Mouse (Mus musculus): ENCODE measurements around the gene Bud31. TPM values are rescaled to one million over a fixed set of nuclear protein-coding genes. Genes with fewer than 3 reads are reported as not detected.
"Not testable (repeated sequence)": the region's sequence is repeated elsewhere in the genome, so short reads cannot be mapped to it uniquely, and the experiment has no call there.

Bud31 gene
- polyA plus RNA-seq, 1 experiment from 2014 or later: 172 TPM

DNA sequence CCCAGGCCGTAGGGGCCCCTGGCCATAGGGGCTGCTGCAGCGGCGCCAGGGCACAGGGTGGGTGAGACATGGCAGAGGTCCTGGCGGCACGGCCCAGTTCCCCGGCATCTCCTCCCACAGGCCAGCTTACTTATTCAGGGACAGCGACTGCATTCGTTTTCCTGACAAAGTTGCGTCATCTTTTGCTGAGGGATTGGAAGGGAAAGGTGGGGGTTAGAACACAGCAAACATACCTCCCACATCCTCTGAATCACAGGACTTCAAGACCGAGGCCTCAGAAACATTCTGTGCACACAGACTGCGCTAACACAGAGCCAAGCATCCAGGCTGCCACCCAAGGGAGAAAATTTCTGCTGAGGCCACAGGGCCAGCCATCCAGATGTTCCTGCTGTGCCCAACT is 10.0 kb upstream of the Bud31 start:
- peaks cover 76% of the 10 kb centered on the region for H3K36me3 ChIP-seq
- no peak overlapping the region for H3K4me2 ChIP-seq
- H3K9ac ChIP-seq: no peak overlapping the region
- no peak overlapping the region for H3K4me3 ChIP-seq
- H3K4me1 ChIP-seq (replicated peaks): no peaks in the 10 kb centered on the region
- H3K27ac ChIP-seq (replicated peaks): no peak overlapping the region
- no peaks in the 10 kb centered on the region for H3K27me3 ChIP-seq
- ATAC-seq (ENCODE audit: low FRiP score, low read depth): no peak
- no peaks in the 10 kb centered on the region for H3K9me3 ChIP-seq
- WGBS: 90% methylated on average over 11 of the region's 11 CpGs

DNA sequence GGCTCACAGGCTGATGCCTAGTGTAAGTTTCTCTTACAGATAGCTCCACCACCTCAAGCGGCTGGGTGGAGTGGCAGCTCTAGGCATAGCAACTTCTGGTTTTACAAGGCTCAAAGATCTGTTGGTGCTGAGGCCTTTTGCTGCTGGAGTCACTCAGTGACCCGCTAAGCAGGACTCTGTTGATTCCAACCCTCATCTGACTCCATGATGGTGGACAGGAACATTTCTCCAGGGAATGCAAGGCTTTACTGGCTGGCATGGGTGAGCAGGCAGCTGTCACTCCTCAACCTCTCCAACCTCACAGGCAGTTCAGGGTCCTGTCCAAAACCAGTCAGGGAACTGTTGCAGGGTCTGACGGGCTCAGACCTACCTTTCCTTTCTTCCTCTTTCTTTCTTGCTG is 9.2 kb upstream of the Bud31 start:
- Histone ChIP-seq H3K4me3 (no peak overlapping the region), H3K4me2 (no peak overlapping the region), H3K9ac (no peak overlapping the region), H3K27ac (replicated peaks) (no peak overlapping the region), H3K4me1 (replicated peaks) (no peaks in the 10 kb centered on the region), H3K36me3 (peaks cover 78% of the 10 kb centered on the region), H3K27me3 (no peaks in the 10 kb centered on the region), H3K9me3 (no peaks in the 10 kb centered on the region)
- 96% methylated on average over 3 of the region's 3 CpGs for WGBS
- ATAC-seq (ENCODE audit: low FRiP score, low read depth): no peak

DNA sequence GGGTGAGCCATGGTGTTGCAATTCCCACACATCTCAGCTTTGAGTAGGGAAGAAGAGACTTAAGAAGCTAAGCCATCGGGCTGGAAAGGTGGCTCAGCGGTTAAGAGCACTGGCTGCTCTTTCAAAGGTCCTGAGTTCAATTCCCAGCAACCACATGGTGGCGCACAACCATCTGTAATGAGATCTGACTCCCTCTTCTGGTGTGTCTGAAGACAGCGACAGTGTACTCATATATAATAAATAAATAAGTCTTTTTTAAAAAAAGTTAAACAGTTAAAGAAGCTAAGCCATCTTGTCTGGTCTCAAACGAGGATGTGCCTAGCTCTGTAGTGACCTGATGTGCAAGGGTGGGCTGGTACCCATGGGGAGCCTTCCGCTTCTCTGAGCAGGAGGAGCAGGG is 6.9 kb upstream of the Bud31 start:
- not testable (repeated sequence) for H3K4me2 ChIP-seq; H3K4me3 ChIP-seq; H3K27ac ChIP-seq (replicated peaks); H3K4me1 ChIP-seq (replicated peaks); H3K9me3 ChIP-seq; ATAC-seq (ENCODE audit: low FRiP score, low read depth); H3K9ac ChIP-seq; H3K27me3 ChIP-seq
- WGBS: 90% methylated on average over 6 of the region's 6 CpGs
- H3K36me3 ChIP-seq: peaks cover 71% of the 10 kb centered on the region

DNA sequence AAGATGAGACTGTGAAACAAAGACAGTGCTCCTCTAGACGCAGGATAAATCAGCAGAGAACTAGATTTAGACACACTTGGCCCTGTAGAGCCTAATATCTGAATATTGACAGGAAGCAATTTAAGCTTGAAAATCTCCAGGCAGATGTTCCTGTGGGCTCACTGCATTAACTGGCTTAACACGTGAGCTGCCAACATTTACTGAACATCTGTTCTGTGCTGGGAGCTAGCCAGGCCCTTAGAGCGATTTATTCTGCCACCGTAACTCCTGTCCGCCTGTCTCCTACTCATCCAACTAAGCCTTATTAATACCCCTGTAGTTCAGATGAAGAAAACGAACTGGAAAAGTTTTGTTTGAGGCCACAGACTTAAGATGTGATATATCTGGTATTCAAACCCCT is 1.3 kb upstream of the Bud31 start:
- 16% methylated on average over 6 of the region's 6 CpGs for WGBS
- Histone ChIP-seq H3K36me3 (peaks cover 43% of the 10 kb centered on the region), H3K4me2 (peak overlapping the region; percentile 92), H3K9ac (peak overlapping the region; percentile 80), H3K4me1 (replicated peaks) (peaks cover 30% of the 10 kb centered on the region), H3K9me3 (no peaks in the 10 kb centered on the region), H3K27ac (replicated peaks) (peak overlapping the region; percentile 96; the same call in 1 of the 2 replicates), H3K4me3 (peak overlapping the region; percentile 79), H3K27me3 (no peaks in the 10 kb centered on the region)
- ATAC-seq (ENCODE audit: low FRiP score, low read depth): no peak

DNA sequence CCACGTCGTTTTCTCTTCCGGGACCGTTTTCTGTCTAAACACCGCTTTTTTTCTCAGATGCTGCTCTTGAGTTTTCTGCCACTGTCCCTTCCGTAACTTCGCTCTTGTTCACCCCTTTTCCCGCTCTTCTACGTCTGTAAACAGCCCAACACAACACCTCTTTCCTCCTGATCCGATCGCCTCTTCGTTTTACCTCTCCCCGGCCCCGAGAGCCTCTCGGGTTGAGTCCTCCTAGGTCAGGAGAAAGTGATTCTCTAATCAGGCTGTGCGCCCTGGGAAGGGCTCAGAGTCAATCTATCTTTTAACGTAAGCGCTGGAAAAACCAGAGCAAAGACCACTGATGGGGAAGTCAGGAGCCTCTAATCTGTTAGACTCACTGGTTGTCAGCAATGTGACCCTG is 449 bp downstream of the Bud31 start:
- Histone ChIP-seq H3K9ac (peak overlapping the region; percentile 80), H3K36me3 (peaks cover 43% of the 10 kb centered on the region), H3K4me3 (peak overlapping the region; percentile 79), H3K4me2 (peak overlapping the region; percentile 92), H3K9me3 (no peaks in the 10 kb centered on the region), H3K27ac (replicated peaks) (peak overlapping the region; percentile 96), H3K4me1 (replicated peaks) (peaks cover 30% of the 10 kb centered on the region), H3K27me3 (no peaks in the 10 kb centered on the region)
- WGBS: 1% methylated on average over 18 of the region's 18 CpGs
- no peak for ATAC-seq (ENCODE audit: low FRiP score, low read depth)

DNA sequence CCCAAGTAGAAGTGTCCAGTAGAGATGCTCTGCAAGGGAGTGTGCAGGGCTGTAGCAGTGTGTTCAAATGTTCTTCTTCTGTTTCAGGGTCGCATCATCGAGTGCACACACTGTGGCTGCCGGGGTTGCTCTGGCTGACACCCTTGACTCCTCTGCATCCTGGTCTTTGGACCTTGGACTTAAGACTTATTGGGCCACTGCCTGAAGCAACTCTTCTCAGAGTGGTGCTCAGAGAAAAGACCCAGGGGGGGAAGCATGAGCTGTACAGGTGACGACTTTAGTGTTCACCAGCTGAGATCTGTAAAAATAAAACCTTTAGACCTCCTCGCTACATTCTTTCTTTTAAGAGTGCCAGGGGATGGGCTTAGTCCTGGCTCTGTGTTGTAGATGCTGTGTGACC is 7.6 kb downstream of the Bud31 start:
- Histone ChIP-seq H3K27ac (replicated peaks) (no peak overlapping the region), H3K36me3 (peaks cover 93% of the 10 kb centered on the region), H3K27me3 (no peaks in the 10 kb centered on the region), H3K4me1 (replicated peaks) (no peaks in the 10 kb centered on the region), H3K9me3 (no peaks in the 10 kb centered on the region), H3K4me3 (no peak overlapping the region), H3K4me2 (no peak overlapping the region), H3K9ac (no peak overlapping the region)
- 91% methylated on average over 5 of the region's 5 CpGs for WGBS
- no peak for ATAC-seq (ENCODE audit: low FRiP score, low read depth)

DNA sequence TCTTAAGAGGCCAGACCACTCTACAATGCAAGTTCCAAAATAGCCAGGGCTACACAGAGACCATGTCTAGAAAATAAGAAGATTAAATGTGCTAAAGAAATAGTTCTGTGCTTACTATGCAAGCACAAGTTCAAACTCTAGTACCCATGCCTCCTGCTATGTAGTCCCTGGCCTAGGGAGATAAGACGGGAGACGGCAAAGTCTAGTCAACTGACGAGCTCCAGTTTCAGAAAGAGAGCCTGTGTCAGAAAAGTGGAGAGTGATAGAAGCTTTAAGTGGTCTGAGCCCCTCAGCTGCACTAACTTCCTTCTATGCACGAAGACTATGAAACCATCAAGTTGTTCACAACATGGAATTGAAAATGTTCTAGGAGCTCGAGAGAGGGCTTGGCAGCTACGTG is 9.1 kb downstream of the Bud31 start:
- peaks cover 93% of the 10 kb centered on the region for H3K36me3 ChIP-seq
- H3K4me2 ChIP-seq: no peak overlapping the region
- WGBS: 94% methylated on average over 6 of the region's 6 CpGs
- H3K27ac ChIP-seq (replicated peaks): no peak overlapping the region
- no peak for ATAC-seq (ENCODE audit: low FRiP score, low read depth)
- no peaks in the 10 kb centered on the region for H3K4me1 ChIP-seq (replicated peaks)
- no peak overlapping the region for H3K4me3 ChIP-seq
- H3K27me3 ChIP-seq: no peaks in the 10 kb centered on the region
- no peak overlapping the region for H3K9ac ChIP-seq
- H3K9me3 ChIP-seq: no peaks in the 10 kb centered on the region

DNA sequence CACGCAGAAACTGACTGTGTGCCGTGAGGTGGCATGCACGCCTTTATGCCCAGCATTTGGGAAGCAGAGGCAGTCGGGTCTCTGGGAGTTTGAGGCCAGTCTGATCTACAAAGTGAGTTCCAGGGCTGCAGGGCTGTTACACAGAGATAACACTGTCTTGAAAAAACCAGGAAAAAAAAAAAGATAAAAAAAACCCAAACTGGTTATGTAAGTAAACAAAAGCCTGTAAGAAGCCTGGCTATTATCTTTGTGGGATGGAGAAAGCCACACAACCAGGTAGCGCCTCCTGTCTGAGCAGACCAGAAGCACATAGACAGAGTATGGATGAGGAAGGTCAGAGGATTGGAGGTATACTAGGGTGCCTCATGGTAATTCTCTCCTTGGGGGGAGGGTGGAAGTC is 12.5 kb downstream of the Bud31 start:
- WGBS: 92% methylated on average over 5 of the region's 5 CpGs
- ATAC-seq (ENCODE audit: low FRiP score, low read depth): no peak

DNA sequence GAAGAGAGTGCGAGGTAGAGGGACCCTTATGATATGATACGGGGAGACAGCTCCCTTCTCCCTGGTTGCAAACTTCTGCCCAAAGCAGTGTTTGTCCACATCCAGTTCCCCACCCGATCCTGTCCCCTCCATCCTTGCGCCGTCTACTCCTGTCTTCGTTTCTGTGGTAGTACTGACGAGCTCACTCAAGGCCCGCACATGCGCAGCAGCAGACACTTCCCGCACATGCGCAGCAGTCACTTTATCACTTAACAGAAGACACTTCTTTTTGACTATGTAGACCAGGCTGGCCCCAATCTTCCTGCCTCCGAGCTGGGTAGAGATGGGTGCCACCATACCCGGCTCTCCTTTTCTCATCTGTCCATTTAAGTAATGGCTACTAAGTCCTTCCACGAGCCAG is 21.2 kb downstream of the Bud31 start:
- Histone ChIP-seq H3K27me3 (no peaks in the 10 kb centered on the region), H3K27ac (replicated peaks) (no peak overlapping the region), H3K9me3 (no peaks in the 10 kb centered on the region), H3K4me2 (no peak overlapping the region), H3K36me3 (peaks cover 55% of the 10 kb centered on the region), H3K9ac (no peak overlapping the region), H3K4me3 (no peak overlapping the region), H3K4me1 (replicated peaks) (peaks cover 8% of the 10 kb centered on the region)
- ATAC-seq (ENCODE audit: low FRiP score, low read depth): no peak
- 96% methylated on average over 14 of the region's 14 CpGs for WGBS

More for the DNA sequence above, 12.5 kb downstream of the Bud31 start:
- H3K36me3 ChIP-seq: peaks cover 87% of the 10 kb centered on the region
- H3K27me3 ChIP-seq: no peaks in the 10 kb centered on the region
- no peaks in the 10 kb centered on the region for H3K4me1 ChIP-seq (replicated peaks)
- no peak overlapping the region for H3K4me2 ChIP-seq
- no peak overlapping the region for H3K4me3 ChIP-seq
- no peak overlapping the region for H3K9ac ChIP-seq
- H3K27ac ChIP-seq (replicated peaks): no peak overlapping the region
- H3K9me3 ChIP-seq: no peaks in the 10 kb centered on the region

DNA sequence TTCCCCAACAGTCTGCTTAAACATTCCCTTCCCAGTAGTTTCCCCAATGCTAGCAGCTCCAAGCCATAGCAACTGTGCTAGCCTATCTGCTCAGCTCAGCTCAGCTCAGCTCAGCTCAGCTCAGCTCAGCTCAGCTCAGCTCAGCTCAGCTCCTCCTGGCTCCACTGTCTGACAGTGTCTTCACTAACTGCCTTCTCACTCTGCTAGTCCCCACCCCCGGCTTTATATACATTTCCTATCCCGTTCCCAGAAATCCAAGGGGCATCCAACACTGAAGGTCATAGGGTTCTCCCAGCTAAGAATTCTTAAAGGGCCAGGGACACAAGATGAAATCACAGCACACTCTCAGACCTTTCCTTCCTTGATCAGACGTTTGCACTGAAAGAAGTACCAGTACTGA is 24.5 kb downstream of the Bud31 start:
- WGBS: 72% methylated on average over 3 of the region's 3 CpGs

DNA sequence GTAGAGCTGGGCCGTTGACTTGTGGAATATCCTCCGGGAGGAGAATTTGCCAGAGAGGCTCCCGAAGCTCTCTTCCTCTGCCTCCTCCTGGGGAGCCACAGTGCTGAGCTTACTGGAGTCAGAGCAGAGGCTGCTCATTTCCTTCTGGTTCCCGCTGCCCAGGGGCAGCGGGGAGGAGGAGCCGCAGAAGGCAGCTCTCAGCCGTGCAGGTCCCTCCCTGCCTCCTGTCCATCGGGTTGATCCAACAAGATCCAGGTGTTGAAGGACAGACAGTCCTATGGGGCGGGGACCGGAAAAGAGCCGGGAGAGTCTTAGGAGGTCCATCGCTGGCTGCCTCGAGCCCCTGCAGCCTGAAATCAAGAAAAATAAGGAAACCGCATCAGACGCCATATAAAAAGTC is 25.0 kb downstream of the Bud31 start:
- no peak overlapping the region for H3K4me3 ChIP-seq
- H3K9ac ChIP-seq: no peak overlapping the region
- no peaks in the 10 kb centered on the region for H3K27me3 ChIP-seq
- H3K9me3 ChIP-seq: no peaks in the 10 kb centered on the region
- peaks cover 25% of the 10 kb centered on the region for H3K36me3 ChIP-seq
- no peak overlapping the region for H3K4me2 ChIP-seq
- 89% methylated on average over 15 of the region's 15 CpGs for WGBS
- H3K4me1 ChIP-seq (replicated peaks): peaks cover 25% of the 10 kb centered on the region
- ATAC-seq (ENCODE audit: low FRiP score, low read depth): no peak
- H3K27ac ChIP-seq (replicated peaks): no peak overlapping the region

More for the DNA sequence above, 24.5 kb downstream of the Bud31 start:
- Histone ChIP-seq H3K9ac (no peak overlapping the region), H3K27ac (replicated peaks) (no peak overlapping the region), H3K36me3 (peaks cover 27% of the 10 kb centered on the region), H3K27me3 (no peaks in the 10 kb centered on the region), H3K4me2 (no peak overlapping the region), H3K9me3 (no peaks in the 10 kb centered on the region), H3K4me1 (replicated peaks) (peaks cover 25% of the 10 kb centered on the region), H3K4me3 (no peak overlapping the region)
- no peak for ATAC-seq (ENCODE audit: low FRiP score, low read depth)

DNA sequence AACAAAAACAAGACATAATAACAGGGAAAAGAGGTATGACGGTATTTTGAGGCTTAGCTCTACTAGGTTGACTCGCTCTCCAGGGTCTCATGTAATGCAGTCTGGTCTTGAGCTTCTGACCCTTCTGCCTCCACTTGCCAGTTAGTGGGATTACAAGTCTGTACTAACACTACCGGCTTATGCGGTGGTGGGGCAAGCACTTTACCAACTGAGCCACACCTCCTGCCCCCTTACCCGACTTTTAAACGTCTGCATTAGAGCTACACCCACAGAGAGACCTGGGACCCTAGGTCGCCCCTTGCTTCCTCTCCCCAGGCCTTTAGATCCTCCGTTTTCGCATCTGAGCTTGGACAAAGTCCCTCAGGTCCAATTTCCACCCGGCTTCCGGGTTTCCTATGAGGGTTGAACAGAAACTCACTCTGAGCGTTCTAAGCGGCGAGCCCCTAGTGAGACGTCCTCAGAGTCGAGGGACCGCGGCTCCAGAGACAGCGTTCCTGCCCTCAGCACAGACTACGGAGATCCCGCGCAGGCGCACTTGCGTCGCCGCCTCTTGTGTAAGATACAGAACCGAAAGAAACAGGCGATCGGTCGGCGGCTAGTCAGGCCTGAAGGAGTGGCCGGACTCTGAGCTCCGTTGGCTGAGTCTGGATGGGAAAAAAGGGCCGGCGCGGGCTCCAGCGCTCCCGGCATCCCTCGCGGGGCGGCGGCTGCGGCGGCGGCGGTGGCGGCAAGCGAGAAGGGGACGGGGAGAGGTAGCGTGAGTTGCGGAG is 26.6 kb downstream of the Bud31 start, which contains the start of the genes Ptcd1 and Cpsf4:
Gene Ptcd1, minus strand, starts transcription at position 573 of the 770 bp plus-strand sequence.
Gene Cpsf4, plus strand, starts transcription at position 678 of the 770 bp plus-strand sequence.
- Histone ChIP-seq H3K36me3 (peaks cover 23% of the 10 kb centered on the region), H3K27ac (replicated peaks) (peak within 1 kb of the TSS; percentile 84)
- WGBS: under 1% methylated on average over 49 of the region's 51 CpGs

More for the DNA sequence above, 26.6 kb downstream of the Bud31 start, which contains the start of the genes Ptcd1 and Cpsf4:
- peak within 1 kb of the TSS; percentile 92 for H3K4me3 ChIP-seq
- peaks cover 25% of the 10 kb centered on the region for H3K4me1 ChIP-seq (replicated peaks)
- no peaks in the 10 kb centered on the region for H3K27me3 ChIP-seq
- peak; percentile 93 for ATAC-seq (ENCODE audit: low FRiP score, low read depth)
- no peaks in the 10 kb centered on the region for H3K9me3 ChIP-seq
- H3K4me2 ChIP-seq: peak within 1 kb of the TSS; percentile 94
- H3K9ac ChIP-seq: peak within 1 kb of the TSS; percentile 96

All from hindbrain, embryonic 15.5 days (tissue).